Mouse (Mus musculus) splenic B cell, adult 2 months (primary cell): ENCODE measurements around the gene Pus7l.

Experiments used
- DNase-seq: peaks from one replicate; pipeline ENCODE4 v3.0.0-alpha.2; 2011; ENCODE audit warnings: low read depth, low spot score
- H3K27me3 ChIP-seq: 2 replicates; pipeline ENCODE4 v1.6.1; 2012; ENCODE audit warnings: mild to moderate bottlenecking, low read length, moderate library complexity, mixed read lengths; ENCODE audit not compliant: control insufficient read depth, poor library complexity, insufficient read depth, severe bottlenecking
- H3K36me3 ChIP-seq: 2 replicates; pipeline ENCODE4 v1.6.1; 2012; ENCODE audit warnings: mild to moderate bottlenecking, low read length, moderate library complexity, mixed read lengths; ENCODE audit not compliant: control insufficient read depth, poor library complexity, insufficient read depth, severe bottlenecking

Pus7l gene

GRCm38 (mm10) chr15:94543409-94544051 is at the start of gene Pus7l, which contains the start of gene Irak4:
TSS of gene Pus7l (minus strand) at chr15:94543547.
TSS of gene Irak4 (plus strand) at chr15:94543643.
- Histone ChIP-seq H3K27me3 (no peaks in the 10 kb centered on the region), H3K36me3 (no peaks in the 10 kb centered on the region; the same call in 1 of the 2 replicates)
- DNase-seq: peak; percentile 97

- H3K27me3 ChIP-seq: no peaks in the 10 kb centered on the region; the same call in 1 of the 2 replicates
- peaks cover under 1% of the 10 kb centered on the region; the same call in 1 of the 2 replicates for H3K36me3 ChIP-seq
- DNase-seq: no peak
These were observed 48.0 kb upstream of the Pus7l start for GRCm38 (mm10) chr15:94591356-94591755.

GRCm38 (mm10) chr15:94590083-94590482 is 46.7 kb upstream of the Pus7l start:
- H3K27me3 ChIP-seq: no peaks in the 10 kb centered on the region
- DNase-seq: no peak
- H3K36me3 ChIP-seq: peaks cover 6% of the 10 kb centered on the region; the same call in 1 of the 2 replicates

- Histone ChIP-seq H3K27me3 (no peaks in the 10 kb centered on the region), H3K36me3 (peaks cover 11% of the 10 kb centered on the region)
- peak; percentile 99 for DNase-seq
These were observed 46.1 kb upstream of the Pus7l start, which contains the start of gene Twf1 for GRCm38 (mm10) chr15:94589219-94590075. TSS of gene Twf1 (minus strand) at chr15:94589889.

- no peak for DNase-seq
These were observed 44.7 kb upstream of the Pus7l start for GRCm38 (mm10) chr15:94587826-94588715.

GRCm38 (mm10) chr15:94584738-94585137 is 41.4 kb upstream of the Pus7l start:
- DNase-seq: peak; percentile 9
- H3K27me3 ChIP-seq: no peaks in the 10 kb centered on the region
- H3K36me3 ChIP-seq: peaks cover 29% of the 10 kb centered on the region

More at GRCm38 (mm10) chr15:94587826-94588715, 44.7 kb upstream of the Pus7l start:
- H3K27me3 ChIP-seq: no peaks in the 10 kb centered on the region
- H3K36me3 ChIP-seq: peaks cover 19% of the 10 kb centered on the region

- Histone ChIP-seq H3K27me3 (no peaks in the 10 kb centered on the region), H3K36me3 (peaks cover 29% of the 10 kb centered on the region)
- DNase-seq: no peak
These were observed 39.8 kb upstream of the Pus7l start for GRCm38 (mm10) chr15:94583153-94583552.

- no peak for DNase-seq
- no peaks in the 10 kb centered on the region for H3K27me3 ChIP-seq
- H3K36me3 ChIP-seq: peaks cover 29% of the 10 kb centered on the region
These were observed 38.8 kb upstream of the Pus7l start for GRCm38 (mm10) chr15:94582000-94582593.

- Histone ChIP-seq H3K27me3 (no peaks in the 10 kb centered on the region), H3K36me3 (no peaks in the 10 kb centered on the region)
- DNase-seq: no peak
These were observed 31.4 kb upstream of the Pus7l start for GRCm38 (mm10) chr15:94574566-94575268.

GRCm38 (mm10) chr15:94572746-94573145 is 29.4 kb upstream of the Pus7l start:
- peaks cover 2% of the 10 kb centered on the region for H3K36me3 ChIP-seq
- no peaks in the 10 kb centered on the region for H3K27me3 ChIP-seq
- DNase-seq: no peak

GRCm38 (mm10) chr15:94571501-94571900 is 28.2 kb upstream of the Pus7l start:
- DNase-seq: no peak
- Histone ChIP-seq H3K27me3 (no peaks in the 10 kb centered on the region), H3K36me3 (peaks cover 4% of the 10 kb centered on the region)

- peaks cover 6% of the 10 kb centered on the region for H3K36me3 ChIP-seq
These were observed 25.3 kb upstream of the Pus7l start for GRCm38 (mm10) chr15:94568496-94569182.

GRCm38 (mm10) chr15:94565854-94566253 is 22.5 kb upstream of the Pus7l start:
- DNase-seq: peak; percentile 18
- Histone ChIP-seq H3K27me3 (no peaks in the 10 kb centered on the region), H3K36me3 (peaks cover 15% of the 10 kb centered on the region)

More at GRCm38 (mm10) chr15:94568496-94569182, 25.3 kb upstream of the Pus7l start:
- DNase-seq: no peak
- H3K27me3 ChIP-seq: no peaks in the 10 kb centered on the region
